Comparison of ENCODE assay signal across 8 mouse cellular contexts in genomic region chr2:150608872-150609560, GRCm38 (mm10). TPM values are rescaled to one million over a fixed set of nuclear protein-coding genes. Genes with fewer than 3 reads are reported as not detected.
DNase-seq lines count a peak whose midpoint lies in the region; ATAC-seq and TF ChIP-seq lines count a peak whose summit lies in the region.

No protein-coding gene starts in this region.

- H3K9ac ChIP-seq in embryonic facial prominence, embryonic 11.5 days (replicated peaks; ENCODE audit: low read length), result peak overlapping the region; percentile 10; the same call in 1 of the 2 replicates
- H3K9ac ChIP-seq in heart, embryonic 15.5 days, result peak overlapping the region; percentile 79
- peak overlapping the region; percentile 85; the same call in 1 of the 2 replicates for H3K9ac ChIP-seq in liver, embryonic 11.5 days (ENCODE audit: low read depth, low read length)

- peaks cover 21% of the 10 kb centered on the region for H3K79me2 ChIP-seq in myocyte (ENCODE audit: control insufficient read depth, insufficient read depth)

- peak overlapping the region; percentile 31 for H3ac ChIP-seq in myocyte (ENCODE audit: control insufficient read depth, insufficient read length)

- H3K4me2 ChIP-seq in embryonic facial prominence, embryonic 11.5 days (ENCODE audit: low read depth, low read length), result peak overlapping the region; percentile 74
- peak overlapping the region; percentile 80 for H3K4me2 ChIP-seq in heart, embryonic 15.5 days
- peak overlapping the region; percentile 83 for H3K4me2 ChIP-seq in liver, embryonic 11.5 days
- H3K4me2 ChIP-seq in myocyte (ENCODE audit: low read depth), result peak overlapping the region; percentile 95

- no peaks in the 10 kb centered on the region for H3K4me1 ChIP-seq in embryonic facial prominence, embryonic 11.5 days (ENCODE audit: control insufficient read depth, insufficient read depth, low read length)
- peaks cover 12% of the 10 kb centered on the region for H3K4me1 ChIP-seq in heart, embryonic 15.5 days (replicated peaks)
- peaks cover 13% of the 10 kb centered on the region for H3K4me1 ChIP-seq in liver, embryonic 11.5 days (replicated peaks; ENCODE audit: control insufficient read depth, insufficient read depth, low read length)

- TF ChIP-seq POLR2A in myocyte (IDR thresholded peaks at IDR 0.05; ENCODE audit: insufficient read length, low read depth), result no peak

- peak; percentile 69 for ATAC-seq in embryonic facial prominence, embryonic 11.5 days (replicated peaks; ENCODE audit: insufficient number of reproducible peaks, low FRiP score, low TSS enrichment, low read depth)
- ATAC-seq in heart, embryonic 15.5 days (replicated peaks; ENCODE audit: insufficient number of reproducible peaks, insufficient read depth, low FRiP score, low read depth), result no peak
- peak; percentile 27 for ATAC-seq in liver, embryonic 11.5 days (replicated peaks; ENCODE audit: low FRiP score)

- no peak overlapping the region for H3K27ac ChIP-seq in embryonic facial prominence, embryonic 11.5 days (replicated peaks; ENCODE audit: low read depth, low read length)
- H3K27ac ChIP-seq in heart, embryonic 15.5 days, result peak overlapping the region; percentile 60
- peak overlapping the region; percentile 20; the same call in 1 of the 2 replicates for H3K27ac ChIP-seq in liver, embryonic 11.5 days (ENCODE audit: low read depth, low read length)

- H3K27me3 ChIP-seq in embryonic facial prominence, embryonic 11.5 days (ENCODE audit: control insufficient read depth, insufficient read depth, low read length), result no peaks in the 10 kb centered on the region
- no peaks in the 10 kb centered on the region for H3K27me3 ChIP-seq in heart, embryonic 15.5 days
- H3K27me3 ChIP-seq in liver, embryonic 11.5 days (replicated peaks; ENCODE audit: control insufficient read depth, insufficient read depth, low read length), result no peaks in the 10 kb centered on the region
- no peaks in the 10 kb centered on the region for H3K27me3 ChIP-seq in myocyte (ENCODE audit: control insufficient read depth, insufficient read depth, insufficient read length)

- no peaks in the 10 kb centered on the region for H3K9me3 ChIP-seq in embryonic facial prominence, embryonic 11.5 days (replicated peaks; ENCODE audit: control insufficient read depth, low read length)
- no peaks in the 10 kb centered on the region for H3K9me3 ChIP-seq in heart, embryonic 15.5 days (replicated peaks)
- H3K9me3 ChIP-seq in liver, embryonic 11.5 days (ENCODE audit: control insufficient read depth, low read length), result no peaks in the 10 kb centered on the region

- H3K36me3 ChIP-seq in embryonic facial prominence, embryonic 11.5 days (replicated peaks; ENCODE audit: control insufficient read depth, insufficient read depth, low read depth, low read length), result no peaks in the 10 kb centered on the region
- no peaks in the 10 kb centered on the region for H3K36me3 ChIP-seq in heart, embryonic 15.5 days
- H3K36me3 ChIP-seq in liver, embryonic 11.5 days (ENCODE audit: control insufficient read depth, insufficient read depth, low read length), result 0 out of 2 replicates have a peak, but pooled peaks cover 2% of the 10 kb centered on the region
- H3K36me3 ChIP-seq in myocyte (ENCODE audit: control insufficient read depth, insufficient read depth), result no peaks in the 10 kb centered on the region

- DNase-seq in CD8-positive naive resting alpha-beta T cell, adult 2 months (ENCODE audit: low read depth in 2 of 2, low spot score in 2 of 2), result peak; percentile 37 to 63
- peak; percentile 70 for DNase-seq in adrenal gland, postnatal 10 days
- peak; percentile 87 for DNase-seq in embryonic facial prominence, embryonic 11.5 days (ENCODE audit: low spot score)
- DNase-seq in kidney, postnatal 14 days, result peak; percentile 78
- peak; percentile 40 for DNase-seq in liver, embryonic 11.5 days (ENCODE audit: low spot score)
- DNase-seq in telencephalon, adult 2 months (ENCODE audit: low read depth, low spot score), result peak; percentile 79

- under 1% methylated on average over 10 of the region's 10 CpGs for WGBS in embryonic facial prominence, embryonic 11.5 days
- 2% methylated on average over 10 of the region's 10 CpGs for WGBS in heart, embryonic 15.5 days
- 2% methylated on average over 10 of the region's 10 CpGs for WGBS in liver, embryonic 11.5 days

- H3K4me3 ChIP-seq in embryonic facial prominence, embryonic 11.5 days (ENCODE audit: low read depth, low read length), result peak overlapping the region; percentile 90
- H3K4me3 ChIP-seq in heart, embryonic 15.5 days, result peak overlapping the region; percentile 93
- peak overlapping the region; percentile 92 for H3K4me3 ChIP-seq in liver, embryonic 11.5 days (ENCODE audit: low read depth, low read length)
- peak overlapping the region; percentile 64 for H3K4me3 ChIP-seq in myocyte

TF ChIP-seq in myocyte, 11 proteins besides CTCF, POLR2A, EP300 and RAD21:
- no peak for TF ChIP-seq MYOG (IDR thresholded peaks at IDR 0.05; ENCODE audit: control insufficient read depth in 1 of 3, insufficient read depth in 1 of 3, insufficient read length in 2 of 3, low read depth in 2 of 3)
- no peak for TF ChIP-seq SRF (IDR thresholded peaks at IDR 0.05; ENCODE audit: control insufficient read depth, insufficient read length, low read depth)
- TF ChIP-seq CEBPB (IDR thresholded peaks at IDR 0.05; ENCODE audit: insufficient read depth, poor library complexity, severe bottlenecking), result no peak
- TF ChIP-seq POLR2AphosphoS2 (IDR thresholded peaks at IDR 0.05; ENCODE audit: insufficient read length, low read depth), result no peak
- TF ChIP-seq TCF3 (IDR thresholded peaks at IDR 0.05; ENCODE audit: insufficient read length, low read depth), result no peak
- TF ChIP-seq REST (IDR thresholded peaks at IDR 0.05; ENCODE audit: insufficient read depth, insufficient read length), result no peak
- TF ChIP-seq MAX (IDR thresholded peaks at IDR 0.05; ENCODE audit: low read depth), result no peak
- no peak for TF ChIP-seq TCF12 (IDR thresholded peaks at IDR 0.05; ENCODE audit: insufficient read depth, poor library complexity, severe bottlenecking)
- TF ChIP-seq USF1 (IDR thresholded peaks at IDR 0.05; ENCODE audit: low read depth), result no peak
- TF ChIP-seq MYOD1 (IDR thresholded peaks at IDR 0.05; ENCODE audit: control insufficient read depth in 1 of 3, insufficient read length in 2 of 3, low read depth in 2 of 3), result no peak
- no peak for TF ChIP-seq E2F4 (IDR thresholded peaks at IDR 0.05; ENCODE audit: insufficient read depth)

RNA-seq across cellular contexts. Expression of gene Apmap, which starts 0.6 kb away (rescaled TPM):
- 100 to 1,000 TPM; 145 to 167 TPM for total RNA-seq in adrenal gland, postnatal 10 days (2021)
- 28.3 and 32.0 TPM in 2 replicates for polyA plus RNA-seq in embryonic facial prominence, embryonic 11.5 days (2014; fragmentation: Nextera tagmentation; extraction: Ambion mirVana)
- 23.4 and 30.7 TPM in 2 replicates for polyA plus RNA-seq in heart, embryonic 15.5 days (2015; fragmentation: Nextera tagmentation; extraction: Ambion mirVana)
- 35.0 and 38.9 TPM in 2 replicates for polyA plus RNA-seq in liver, embryonic 11.5 days (2014; fragmentation: Nextera tagmentation; extraction: Ambion mirVana)
- 31.4 TPM for polyA plus RNA-seq in myocyte (2012; fragmentation: generic; extraction: Trizol)

RNA-seq across cellular contexts. Expression of gene Cst7, which starts 38.8 kb away (rescaled TPM):
- 1 to 10 TPM in 1 of 2 experiments, under 1 TPM in 1; 0.30 to 1.1 TPM for total RNA-seq in adrenal gland, postnatal 10 days (2021)
- polyA plus RNA-seq in embryonic facial prominence, embryonic 11.5 days (2014; fragmentation: Nextera tagmentation; extraction: Ambion mirVana), result 0.29 and 0.58 TPM in 2 replicates
- 0.13 and 1.1 TPM in 2 replicates for polyA plus RNA-seq in heart, embryonic 15.5 days (2015; fragmentation: Nextera tagmentation; extraction: Ambion mirVana)
- 3.7 and 4.2 TPM in 2 replicates for polyA plus RNA-seq in liver, embryonic 11.5 days (2014; fragmentation: Nextera tagmentation; extraction: Ambion mirVana)
- polyA plus RNA-seq in myocyte (2012; fragmentation: generic; extraction: Trizol), result not detected

RNA-seq across cellular contexts. Expression of gene Acss1, which starts 59.3 kb away (rescaled TPM):
- total RNA-seq in adrenal gland, postnatal 10 days (2021), result 10 to 100 TPM; 64.7 to 68.9 TPM
- polyA plus RNA-seq in embryonic facial prominence, embryonic 11.5 days (2014; fragmentation: Nextera tagmentation; extraction: Ambion mirVana), result 8.4 and 10.0 TPM in 2 replicates
- 8.8 and 12.1 TPM in 2 replicates for polyA plus RNA-seq in heart, embryonic 15.5 days (2015; fragmentation: Nextera tagmentation; extraction: Ambion mirVana)
- 67.2 and 77.0 TPM in 2 replicates for polyA plus RNA-seq in liver, embryonic 11.5 days (2014; fragmentation: Nextera tagmentation; extraction: Ambion mirVana)
- not detected for polyA plus RNA-seq in myocyte (2012; fragmentation: generic; extraction: Trizol)

Comparison
In these comparisons a context has a peak if more than half of its experiments do, and no peak if none do; other contexts are left out.
1. H3K9ac ChIP-seq: peak in every context shown above with its lines; median percentile 85 in liver, embryonic 11.5 days; 79 in heart, embryonic 15.5 days; 10 in embryonic facial prominence, embryonic 11.5 days.